Mouse (Mus musculus) cerebellum, postnatal 10 days (tissue): Measurements from ENCODE around the gene Car14.

Experiments
- DNase-seq, 2 experiments: peaks; one replicate each; pipeline ENCODE4 v3.0.0; 2021; ENCODE audit warnings: mixed read lengths in 2 of 2

Gene Car14

DNA sequence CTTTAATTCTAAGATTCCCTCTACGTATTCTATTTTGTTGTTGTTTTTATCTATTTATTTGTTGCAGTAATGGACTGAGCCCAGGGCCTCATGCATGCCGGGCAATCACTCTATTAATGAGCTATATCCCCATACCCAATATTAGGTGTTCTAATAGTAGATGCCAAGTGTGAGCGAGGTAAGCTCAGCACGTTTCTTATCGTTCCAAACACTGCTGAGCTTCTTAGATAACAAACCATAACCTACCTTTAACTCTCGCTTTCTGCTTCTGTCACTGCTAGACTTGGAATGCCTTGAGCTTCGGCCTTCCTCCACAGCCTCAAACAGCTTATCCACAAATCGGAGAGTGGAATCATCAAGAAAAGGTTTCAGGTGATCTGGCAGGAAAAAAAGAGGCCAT, 53.2 kb downstream of the Car14 start:
- DNase-seq, result no peak

DNA sequence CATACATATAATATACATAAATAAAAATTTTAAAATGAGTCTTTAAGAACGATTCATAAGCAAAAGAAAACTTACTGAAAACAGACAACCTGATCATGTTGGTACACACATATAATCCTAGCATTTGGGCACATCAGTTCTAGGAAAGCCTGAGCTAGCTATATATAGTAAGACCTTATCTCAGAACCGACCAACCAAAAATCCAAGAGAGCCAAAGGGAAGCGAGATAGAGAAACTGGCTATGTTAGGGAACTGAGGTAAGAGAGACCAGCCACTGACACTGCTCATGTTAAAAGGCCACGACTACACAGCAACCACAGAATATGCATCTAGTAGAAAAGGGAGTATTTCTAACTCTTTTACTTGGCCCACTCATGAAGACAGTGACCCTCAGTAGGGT, 53.9 kb downstream of the Car14 start:
- DNase-seq, result no peak
